Mouse (Mus musculus) midbrain, embryonic 14.5 days (tissue): ENCODE data around the gene Map2k1. TPM values are rescaled to one million over a fixed set of nuclear protein-coding genes. Genes with fewer than 3 reads are reported as not detected.
"Not testable (repeated sequence)": the region's sequence is repeated elsewhere in the genome, so short reads cannot be mapped to it uniquely, and the experiment has no call there.

Experiments
- ATAC-seq: fragments of 200-750 bp; cut with Nextera tagmentation; 2 replicates; pipeline ENCODE4 v1.8.0; 2017; ENCODE audit warnings: moderate number of reproducible peaks, moderate library complexity; ENCODE audit not compliant: low FRiP score, low TSS enrichment
- DNase-seq: peaks from one replicate; pipeline ENCODE4 v3.0.0-alpha.2; 2015
- H3K27ac ChIP-seq: fragments of 300-500 bp; sonication (generic); replicated peaks from 2 replicates; pipeline ENCODE4 v1.5.1; 2014; ENCODE audit warnings: mild to moderate bottlenecking, low read depth, low read length, moderate library complexity
- H3K27me3 ChIP-seq: fragments of 300-500 bp; sonication (generic); 2 replicates; pipeline ENCODE4 v1.6.1; 2014; ENCODE audit warnings: low read length, control low read depth, mixed read lengths; ENCODE audit not compliant: control insufficient read depth, insufficient read depth
- H3K36me3 ChIP-seq: fragments of 300-500 bp; sonication (generic); 2 replicates; pipeline ENCODE4 v1.6.1; 2014; ENCODE audit warnings: low read length, control low read depth; ENCODE audit not compliant: control insufficient read depth, insufficient read depth
- H3K4me1 ChIP-seq: fragments of 300-500 bp; sonication (generic); 2 replicates; pipeline ENCODE4 v1.6.1; 2014; ENCODE audit warnings: mild to moderate bottlenecking, antibody characterized with exemption, low read length, control low read depth; ENCODE audit not compliant: control insufficient read depth, insufficient read depth
- H3K4me2 ChIP-seq: fragments of 300-500 bp; sonication (generic); 2 replicates; pipeline ENCODE4 v1.6.1; 2014; ENCODE audit warnings: mild to moderate bottlenecking, low read length, moderate library complexity
- H3K4me3 ChIP-seq: fragments of 300-500 bp; sonication (generic); replicated peaks from 2 replicates; pipeline ENCODE4 v1.5.1; 2014; ENCODE audit warnings: low read depth, low read length
- H3K9ac ChIP-seq: fragments of 300-500 bp; sonication (generic); replicated peaks from 2 replicates; pipeline ENCODE4 v1.6.1; 2014; ENCODE audit warnings: mild to moderate bottlenecking, low read length, moderate library complexity
- H3K9me3 ChIP-seq: fragments of 300-500 bp; sonication (generic); 2 replicates; pipeline ENCODE4 v1.6.1; 2016; ENCODE audit warnings: low read length, control low read depth, mixed read lengths; ENCODE audit not compliant: control insufficient read depth
- WGBS: fragments of 180-500 bp; shearing (Covaris S2); extraction: QIAGEN DNeasy Blood & Tissue Kit; methylation state at CpG from one replicate; pipeline ENCODE4 v1.1.7; 2014; 5-methylcytosine and 5-hydroxymethylcytosine counted together
- polyA plus RNA-seq: library from polyadenylated mRNA; unstranded; fragments of >200 nt; fragmentation: Nextera tagmentation; extraction: Ambion mirVana; gene quantifications from 2 replicates; pipeline ENCODE4 v1.2.1, GENCODE M21; 2014

The Map2k1 gene
- polyA plus RNA-seq, result 46.4 and 50.7 TPM in 2 replicates

DNA sequence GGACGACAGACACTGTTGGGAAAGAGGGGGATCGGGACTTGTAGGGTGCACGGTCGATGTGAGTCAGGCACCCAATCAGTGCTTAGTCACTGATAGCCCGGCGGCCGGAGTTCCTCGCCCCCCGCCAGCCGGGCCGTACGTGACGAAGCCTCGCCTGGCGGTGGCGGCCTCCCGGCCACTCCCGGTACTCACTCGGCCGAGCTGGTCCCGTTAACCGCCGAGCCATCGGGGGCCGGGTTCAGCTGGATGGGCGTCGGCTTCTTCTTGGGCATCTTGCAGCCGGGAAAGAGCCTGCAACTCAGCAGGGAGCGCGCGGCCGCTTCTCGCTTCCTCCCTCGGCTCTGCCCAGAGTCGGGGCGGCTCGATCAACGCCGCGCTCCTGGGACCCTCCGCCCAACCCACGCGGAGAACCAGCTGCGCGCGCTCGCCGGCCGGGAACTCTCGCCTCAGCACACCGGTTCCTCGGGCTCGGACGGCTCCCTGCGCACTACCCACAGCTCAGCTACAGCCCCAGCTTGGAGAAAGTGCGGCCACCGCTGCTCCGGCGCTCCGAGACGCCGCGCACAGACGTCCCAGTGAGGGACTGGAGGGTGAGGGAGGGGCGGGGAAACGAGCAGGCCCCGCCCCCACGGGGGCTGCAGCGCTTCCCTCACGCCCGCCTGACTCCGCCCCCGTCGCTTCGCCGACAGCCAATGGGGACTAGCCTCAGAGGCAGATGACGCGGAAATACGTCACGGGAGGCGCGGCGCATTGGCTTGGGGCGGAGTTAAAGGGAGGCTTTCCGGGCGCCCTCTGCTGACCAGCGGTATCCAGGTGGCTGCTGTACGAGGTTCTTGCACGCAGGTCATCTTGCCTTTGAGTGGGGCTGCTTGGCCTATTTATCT, at the start of gene Map2k1:
Map2k1 (minus strand) TSS at position 611 of the 884 bp plus-strand sequence.
- under 1% methylated on average over 88 of the region's 89 CpGs for WGBS
- Histone ChIP-seq H3K9ac (peak within 1 kb of the TSS; percentile 84), H3K27me3 (no peaks in the 10 kb centered on the region), H3K4me3 (peak within 1 kb of the TSS; percentile 89), H3K4me2 (peak within 1 kb of the TSS; percentile 91), H3K9me3 (no peaks in the 10 kb centered on the region), H3K27ac (peak within 1 kb of the TSS; percentile 87), H3K4me1 (peaks cover 11% of the 10 kb centered on the region), H3K36me3 (no peaks in the 10 kb centered on the region)
- DNase-seq (peak; percentile 100), ATAC-seq (peak; percentile 97)

DNA sequence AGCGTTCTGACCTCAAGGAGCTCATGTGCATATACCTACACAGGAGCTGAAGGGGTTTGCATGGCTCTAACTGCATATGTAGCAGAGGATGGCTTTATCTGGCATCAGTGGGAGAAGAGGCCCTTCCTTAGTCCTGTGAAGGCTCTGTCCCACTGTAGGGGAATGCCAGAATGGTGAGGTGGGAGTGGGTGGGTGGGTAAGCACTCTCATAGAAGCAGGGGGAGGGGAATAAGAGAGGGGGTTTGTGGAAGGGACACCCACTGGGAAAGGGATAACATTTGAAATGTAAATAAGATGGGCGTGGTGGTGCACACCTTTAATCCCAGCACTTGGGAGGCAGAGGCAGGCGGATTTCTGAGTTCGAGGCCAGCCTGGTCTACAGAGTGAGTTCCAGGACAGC, 49.7 kb upstream of the Map2k1 start:
- not testable (repeated sequence) for H3K27ac ChIP-seq, H3K4me1 ChIP-seq, H3K4me3 ChIP-seq, DNase-seq, H3K9me3 ChIP-seq, H3K27me3 ChIP-seq, H3K4me2 ChIP-seq, ATAC-seq, H3K9ac ChIP-seq
- 90% methylated on average over 4 of the region's 4 CpGs for WGBS
- H3K36me3 ChIP-seq, result peaks cover 62% of the 10 kb centered on the region

DNA sequence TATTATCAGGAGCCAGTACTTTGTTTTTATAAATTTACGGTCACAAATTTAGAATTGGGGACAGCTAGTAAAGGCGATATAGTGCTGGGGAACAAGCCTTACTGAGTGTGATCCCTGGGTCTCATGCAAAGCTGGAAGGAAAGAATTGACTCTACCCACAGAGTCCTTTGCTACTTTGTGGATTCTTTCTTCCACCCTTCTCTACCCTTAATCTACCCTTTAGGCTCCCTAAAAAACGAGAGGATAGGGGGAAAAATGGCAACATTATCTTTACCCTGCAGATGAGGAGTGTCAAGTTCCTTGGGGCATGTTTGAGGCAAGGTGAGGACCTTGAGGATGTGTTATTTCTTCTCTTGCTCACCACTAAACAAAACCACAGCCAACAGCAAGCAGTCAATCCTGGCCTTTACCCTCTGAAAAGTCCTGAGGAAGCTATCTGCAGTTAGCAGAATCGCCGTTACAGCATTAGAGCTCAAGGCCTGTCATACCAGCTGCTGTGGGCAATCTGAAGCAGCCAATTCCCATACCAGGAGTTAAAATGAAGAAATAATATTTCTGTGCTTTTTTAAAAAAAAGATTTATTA, 29.1 kb upstream of the Map2k1 start:
- no peaks in the 10 kb centered on the region for H3K36me3 ChIP-seq
- peak overlapping the region; percentile 79 for H3K4me3 ChIP-seq
- ATAC-seq (no peak), DNase-seq (no peak)
- no peaks in the 10 kb centered on the region for H3K4me1 ChIP-seq
- 73% methylated on average over 5 of the region's 5 CpGs for WGBS
- H3K27me3 ChIP-seq, result no peaks in the 10 kb centered on the region
- H3K4me2 ChIP-seq, result peak overlapping the region; percentile 74
- H3K27ac ChIP-seq, result no peak overlapping the region
- no peaks in the 10 kb centered on the region for H3K9me3 ChIP-seq
- H3K9ac ChIP-seq, result peak overlapping the region; percentile 93

DNA sequence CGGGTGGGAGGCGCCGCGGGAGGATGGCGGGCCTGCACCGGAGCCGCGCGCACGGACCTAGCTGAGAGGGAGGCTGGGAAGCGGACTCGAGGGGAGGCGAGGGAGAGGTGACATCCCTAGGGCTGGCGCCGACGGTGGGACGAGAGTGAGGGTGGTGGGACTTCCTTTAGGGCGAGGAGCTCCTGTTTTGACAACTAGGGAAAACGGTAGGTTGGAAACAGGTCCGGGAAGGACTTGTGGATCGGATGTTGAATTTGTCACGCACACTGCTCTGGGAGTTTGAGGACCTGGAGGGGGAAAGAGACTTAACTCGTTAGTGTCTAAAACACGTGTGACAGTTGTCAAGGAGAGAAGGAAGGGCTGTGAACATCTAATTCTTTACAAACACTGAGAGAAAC, 28.3 kb upstream of the Map2k1 start:
- ATAC-seq, result peak; percentile 81
- under 1% methylated on average over 24 of the region's 24 CpGs for WGBS
- Histone ChIP-seq H3K9ac (peak overlapping the region; percentile 93), H3K27me3 (no peaks in the 10 kb centered on the region), H3K4me1 (no peaks in the 10 kb centered on the region), H3K4me3 (peak overlapping the region; percentile 79), H3K4me2 (peak overlapping the region; percentile 74), H3K27ac (peak overlapping the region; percentile 82), H3K9me3 (no peaks in the 10 kb centered on the region), H3K36me3 (no peaks in the 10 kb centered on the region)
- DNase-seq, result no peak

DNA sequence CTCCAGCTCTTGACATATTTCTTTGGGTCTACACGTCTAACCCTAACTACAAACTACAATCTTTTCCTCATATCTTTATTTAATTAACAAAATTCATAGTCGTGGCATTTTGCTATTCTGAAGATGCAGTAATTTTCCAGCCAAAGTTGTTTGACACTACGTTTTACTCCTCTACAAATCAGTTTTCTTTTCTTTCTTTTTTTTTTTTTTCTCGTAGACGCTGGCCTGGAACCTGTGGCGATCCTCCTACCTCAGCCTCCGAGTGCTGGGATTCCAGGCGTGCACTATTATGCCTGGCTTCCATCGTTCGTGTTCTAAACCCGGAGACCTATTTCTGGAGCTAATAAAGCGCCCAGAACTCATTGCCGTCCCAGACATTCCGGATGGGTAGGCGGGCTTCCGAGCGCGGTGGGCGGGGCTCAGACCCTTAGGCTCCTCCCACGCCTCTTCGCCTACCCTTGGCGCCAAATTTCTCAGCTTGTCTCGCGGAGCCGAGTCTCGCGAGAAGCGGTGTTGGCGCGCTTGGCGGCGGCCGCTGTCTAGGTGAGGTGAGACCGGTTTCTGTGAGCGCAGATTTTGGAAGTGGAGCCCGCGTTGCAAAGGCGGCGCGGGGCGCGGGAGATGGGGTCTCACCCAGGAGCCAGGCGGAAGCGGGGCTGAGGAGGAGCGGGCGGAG, 27.8 kb upstream of the Map2k1 start, which contains the start of gene Tipin:
Tipin (plus strand) TSS at position 477 of the 676 bp plus-strand sequence.
- peak; percentile 94 for ATAC-seq
- H3K4me1 ChIP-seq, result no peaks in the 10 kb centered on the region
- H3K4me2 ChIP-seq, result peak within 1 kb of the TSS; percentile 74
- WGBS, result 4% methylated on average over 46 of the region's 46 CpGs
- DNase-seq, result peak; percentile 97
- H3K27ac ChIP-seq, result peak within 1 kb of the TSS; percentile 82
- peak within 1 kb of the TSS; percentile 79 for H3K4me3 ChIP-seq
- H3K36me3 ChIP-seq, result no peaks in the 10 kb centered on the region
- H3K27me3 ChIP-seq, result no peaks in the 10 kb centered on the region
- peak within 1 kb of the TSS; percentile 93 for H3K9ac ChIP-seq
- H3K9me3 ChIP-seq, result no peaks in the 10 kb centered on the region

DNA sequence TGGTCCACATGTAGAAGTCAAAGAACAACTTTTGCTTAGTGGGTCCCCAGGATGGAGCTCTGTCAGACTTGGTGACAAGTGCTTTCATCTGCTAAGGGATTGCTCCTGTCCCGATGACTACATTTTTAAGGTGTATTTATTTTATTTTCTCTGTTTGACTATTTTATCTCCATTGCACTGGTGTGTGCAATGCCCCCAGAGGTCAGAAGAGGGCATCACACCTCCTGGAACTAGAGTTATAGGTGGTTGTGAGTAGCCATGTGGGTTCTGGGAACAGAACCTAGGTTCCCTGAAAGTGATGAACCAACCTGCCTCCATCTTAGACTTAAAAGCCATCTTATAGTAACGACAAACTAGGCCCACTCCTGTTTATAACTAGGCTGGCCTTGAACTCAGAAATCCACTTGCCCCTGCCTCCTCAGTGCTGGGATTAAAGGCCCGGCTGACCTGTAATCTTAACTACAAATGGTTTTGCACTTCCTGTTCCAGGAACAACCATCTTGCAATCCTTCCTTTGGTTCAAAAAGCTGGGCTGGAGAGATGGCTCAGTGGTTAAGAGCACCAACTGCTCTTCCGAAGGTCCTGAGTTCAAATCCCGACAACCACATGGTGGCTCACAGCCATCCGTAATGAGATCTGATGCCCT, 25.4 kb upstream of the Map2k1 start:
- Histone ChIP-seq H3K36me3 (no peaks in the 10 kb centered on the region), H3K27ac (no peak overlapping the region), H3K4me1 (no peaks in the 10 kb centered on the region), H3K27me3 (no peaks in the 10 kb centered on the region), H3K4me3 (no peak overlapping the region), H3K4me2 (no peak overlapping the region), H3K9ac (no peak overlapping the region), H3K9me3 (no peaks in the 10 kb centered on the region)
- DNase-seq (no peak), ATAC-seq (no peak)
- 94% methylated on average over 6 of the region's 6 CpGs for WGBS

DNA sequence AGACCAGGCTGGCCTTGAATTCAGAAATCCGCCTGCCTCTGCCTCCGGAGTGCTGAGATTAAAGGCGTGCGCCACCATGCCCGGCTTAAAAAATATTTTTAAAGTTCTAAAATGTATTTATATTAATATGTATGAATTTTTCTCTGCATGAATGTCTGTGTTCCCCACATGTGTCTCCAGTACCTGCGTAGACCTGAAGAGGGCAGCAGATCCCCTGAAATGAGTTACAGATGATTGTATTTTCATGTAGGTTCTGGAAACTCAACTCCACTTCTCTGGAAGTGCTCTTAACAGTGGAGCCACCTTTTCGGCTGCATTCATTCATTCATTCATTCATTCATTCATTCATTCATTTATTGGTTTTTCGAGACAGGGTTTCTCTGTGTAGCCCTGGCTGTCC, 24.3 kb upstream of the Map2k1 start:
- WGBS, result 80% methylated on average over 8 of the region's 8 CpGs
- Histone ChIP-seq H3K4me1 (no peaks in the 10 kb centered on the region), H3K9me3 (no peaks in the 10 kb centered on the region), H3K27me3 (no peaks in the 10 kb centered on the region), H3K4me3 (no peak overlapping the region), H3K4me2 (no peak overlapping the region), H3K9ac (no peak overlapping the region), H3K36me3 (no peaks in the 10 kb centered on the region), H3K27ac (no peak overlapping the region)
- DNase-seq (peak; percentile 86), ATAC-seq (no peak)

DNA sequence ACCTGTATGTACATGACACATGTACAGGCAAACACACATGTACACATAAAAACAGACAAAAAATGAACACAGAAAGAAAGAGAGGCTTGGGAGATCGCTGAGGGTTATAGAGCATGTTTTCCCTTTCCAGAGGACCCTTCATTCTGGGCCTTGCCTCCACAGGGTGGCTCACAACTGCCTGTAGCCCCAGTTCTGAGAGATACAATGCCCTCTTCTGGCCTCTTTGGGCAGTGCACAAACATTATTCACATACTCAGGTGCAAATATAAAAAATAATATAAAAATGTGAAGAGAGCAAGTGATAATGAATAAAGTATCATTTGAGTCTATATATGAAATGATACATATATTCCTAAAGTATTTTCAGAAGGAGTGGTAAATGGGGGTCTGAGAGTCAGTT, 21.5 kb upstream of the Map2k1 start:
- no peaks in the 10 kb centered on the region for H3K27me3 ChIP-seq
- no peak overlapping the region for H3K4me2 ChIP-seq
- no peaks in the 10 kb centered on the region for H3K9me3 ChIP-seq
- WGBS, result 67% methylated on average over 1 of the region's 1 CpGs
- ATAC-seq (no peak), DNase-seq (no peak)
- H3K36me3 ChIP-seq, result no peaks in the 10 kb centered on the region
- H3K4me3 ChIP-seq, result no peak overlapping the region
- no peak overlapping the region for H3K27ac ChIP-seq
- H3K9ac ChIP-seq, result no peak overlapping the region
- H3K4me1 ChIP-seq, result no peaks in the 10 kb centered on the region
